Mouse (Mus musculus): ENCODE data around the gene Dcaf8. TPM values are rescaled to one million over a fixed set of nuclear protein-coding genes. Genes with fewer than 3 reads are reported as not detected.

Dcaf8 gene
- polyA plus RNA-seq, 1 experiment from 2014 or later, result 153 TPM

GRCm38 (mm10) chr1:172206141-172206917, 58.4 kb downstream of the Dcaf8 start, which contains the start of gene Pea15a:
TSS of gene Pea15a (minus strand) at chr1:172206804.
- Histone ChIP-seq H3K27me3 (no peaks in the 10 kb centered on the region), H3K4me1 (peaks cover 59% of the 10 kb centered on the region), H3K36me3 (peaks cover 5% of the 10 kb centered on the region), H3K4me2 (peak within 1 kb of the TSS; percentile 82), H3K9ac (peak within 1 kb of the TSS; percentile 90), H3K4me3 (peak within 1 kb of the TSS; percentile 70), H3K27ac (peak within 1 kb of the TSS; percentile 81), H3K9me3 (no peaks in the 10 kb centered on the region)
- ATAC-seq (ENCODE audit: insufficient number of reproducible peaks, insufficient read depth, low FRiP score, low TSS enrichment, low read depth), result peak; percentile 68
- WGBS, result under 1% methylated on average over 38 of the region's 40 CpGs

- 27% methylated on average over 7 of the region's 7 CpGs for WGBS
- Histone ChIP-seq H3K9ac (peak overlapping the region; percentile 90), H3K27me3 (no peaks in the 10 kb centered on the region), H3K36me3 (peaks cover 5% of the 10 kb centered on the region), H3K4me1 (peaks cover 52% of the 10 kb centered on the region), H3K9me3 (no peaks in the 10 kb centered on the region), H3K27ac (peak overlapping the region; percentile 81; the same call in 1 of the 2 replicates), H3K4me2 (peak overlapping the region; percentile 82), H3K4me3 (peak overlapping the region; percentile 70)
- no peak for ATAC-seq (ENCODE audit: insufficient number of reproducible peaks, insufficient read depth, low FRiP score, low TSS enrichment, low read depth)
Observed at GRCm38 (mm10) chr1:172207111-172207584, 59.3 kb downstream of the Dcaf8 start.

GRCm38 (mm10) chr1:172212776-172213175, 64.9 kb downstream of the Dcaf8 start:
- peak overlapping the region; percentile 48; the same call in 1 of the 2 replicates for H3K27ac ChIP-seq
- H3K4me2 ChIP-seq, result no peak overlapping the region
- no peak overlapping the region; the same call in 1 of the 2 replicates for H3K9ac ChIP-seq
- peaks cover 29% of the 10 kb centered on the region for H3K4me1 ChIP-seq
- no peak overlapping the region for H3K4me3 ChIP-seq
- peaks cover 5% of the 10 kb centered on the region; the same call in 1 of the 2 replicates for H3K36me3 ChIP-seq
- WGBS, result 50% methylated on average over 5 of the region's 5 CpGs
- ATAC-seq (ENCODE audit: insufficient number of reproducible peaks, insufficient read depth, low FRiP score, low TSS enrichment, low read depth), result no peak
- H3K27me3 ChIP-seq, result no peaks in the 10 kb centered on the region
- H3K9me3 ChIP-seq, result no peaks in the 10 kb centered on the region

GRCm38 (mm10) chr1:172213771-172214170, 65.9 kb downstream of the Dcaf8 start:
- Histone ChIP-seq H3K9ac (0 out of 2 replicates have a peak overlapping the region, but pooled peaks have one; percentile 16), H3K4me2 (no peak overlapping the region), H3K27ac (peak overlapping the region; percentile 48; the same call in 1 of the 2 replicates), H3K4me3 (no peak overlapping the region), H3K27me3 (no peaks in the 10 kb centered on the region), H3K4me1 (peaks cover 29% of the 10 kb centered on the region), H3K36me3 (peaks cover 5% of the 10 kb centered on the region; the same call in 1 of the 2 replicates), H3K9me3 (no peaks in the 10 kb centered on the region)
- 69% methylated on average over 4 of the region's 4 CpGs for whole genome bisulfite sequencing
- no peak for ATAC-seq (ENCODE audit: insufficient number of reproducible peaks, insufficient read depth, low FRiP score, low TSS enrichment, low read depth)

DNA sequence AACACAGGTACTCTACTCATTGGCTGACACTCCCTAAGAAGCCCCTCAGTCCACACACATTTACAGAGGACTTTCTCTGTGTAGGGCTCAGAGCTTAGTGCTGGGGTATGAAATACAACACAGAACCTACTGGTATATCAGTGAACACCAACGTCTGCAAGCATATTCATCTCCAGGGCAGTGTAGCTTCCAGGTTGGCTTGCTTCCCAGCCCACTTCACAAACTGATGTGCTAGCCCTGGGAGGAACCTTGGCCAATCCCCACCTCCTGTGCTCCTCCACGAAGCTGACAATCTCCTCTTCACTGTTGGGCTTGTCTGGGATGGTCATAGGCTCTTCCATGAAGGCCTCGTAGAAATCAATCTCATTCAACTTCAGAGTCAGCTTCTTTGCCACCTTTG, 66.9 kb downstream of the Dcaf8 start:
- no peak overlapping the region for H3K4me2 ChIP-seq
- no peak overlapping the region for H3K9ac ChIP-seq
- no peaks in the 10 kb centered on the region for H3K9me3 ChIP-seq
- WGBS, result 69% methylated on average over 3 of the region's 3 CpGs
- peaks cover 36% of the 10 kb centered on the region for H3K4me1 ChIP-seq
- ATAC-seq (ENCODE audit: insufficient number of reproducible peaks, insufficient read depth, low FRiP score, low TSS enrichment, low read depth), result no peak
- no peaks in the 10 kb centered on the region for H3K27me3 ChIP-seq
- H3K27ac ChIP-seq, result no peak overlapping the region
- H3K4me3 ChIP-seq, result no peak overlapping the region
- H3K36me3 ChIP-seq, result peaks cover under 1% of the 10 kb centered on the region; the same call in 1 of the 2 replicates

DNA sequence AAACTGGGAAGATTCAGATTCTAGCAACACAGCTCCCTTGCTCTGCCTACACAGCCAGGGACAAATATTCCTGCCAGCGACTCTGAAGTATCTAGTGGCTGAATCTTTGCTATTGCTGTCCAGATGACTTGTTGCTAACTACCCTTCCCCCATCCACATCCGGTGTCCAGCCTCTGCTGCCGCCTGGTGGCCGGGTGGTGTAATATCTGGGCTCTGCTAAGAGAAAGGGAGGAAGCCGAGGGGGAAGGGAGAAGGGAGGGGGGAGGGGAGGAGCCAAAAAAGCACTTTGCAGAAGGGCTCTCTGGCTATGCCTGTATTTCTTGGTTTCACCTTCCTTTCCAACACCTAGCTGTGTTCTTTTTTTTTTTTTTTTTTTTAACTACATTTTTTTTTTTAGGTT, 69.3 kb downstream of the Dcaf8 start:
- Histone ChIP-seq H3K27ac (peak overlapping the region; percentile 71), H3K36me3 (no peaks in the 10 kb centered on the region), H3K4me2 (peak overlapping the region; percentile 44), H3K9me3 (no peaks in the 10 kb centered on the region), H3K4me3 (peak overlapping the region; percentile 20), H3K4me1 (peaks cover 60% of the 10 kb centered on the region), H3K27me3 (no peaks in the 10 kb centered on the region), H3K9ac (peak overlapping the region; percentile 37)
- ATAC-seq (ENCODE audit: insufficient number of reproducible peaks, insufficient read depth, low FRiP score, low TSS enrichment, low read depth), result 0 out of 2 replicates have a peak, but pooled peaks have one; percentile 13
- 2% methylated on average over 5 of the region's 5 CpGs for WGBS

- WGBS, result 56% methylated on average over 15 of the region's 15 CpGs
- no peak overlapping the region for H3K9ac ChIP-seq
- no peaks in the 10 kb centered on the region for H3K9me3 ChIP-seq
- ATAC-seq (ENCODE audit: insufficient number of reproducible peaks, insufficient read depth, low FRiP score, low TSS enrichment, low read depth), result no peak
- H3K4me3 ChIP-seq, result no peak overlapping the region
- no peak overlapping the region for H3K4me2 ChIP-seq
- H3K4me1 ChIP-seq, result peaks cover 56% of the 10 kb centered on the region
- no peak overlapping the region for H3K27ac ChIP-seq
- no peaks in the 10 kb centered on the region for H3K36me3 ChIP-seq
- no peaks in the 10 kb centered on the region for H3K27me3 ChIP-seq
Observed at GRCm38 (mm10) chr1:172218164-172218910, 70.5 kb downstream of the Dcaf8 start.

DNA sequence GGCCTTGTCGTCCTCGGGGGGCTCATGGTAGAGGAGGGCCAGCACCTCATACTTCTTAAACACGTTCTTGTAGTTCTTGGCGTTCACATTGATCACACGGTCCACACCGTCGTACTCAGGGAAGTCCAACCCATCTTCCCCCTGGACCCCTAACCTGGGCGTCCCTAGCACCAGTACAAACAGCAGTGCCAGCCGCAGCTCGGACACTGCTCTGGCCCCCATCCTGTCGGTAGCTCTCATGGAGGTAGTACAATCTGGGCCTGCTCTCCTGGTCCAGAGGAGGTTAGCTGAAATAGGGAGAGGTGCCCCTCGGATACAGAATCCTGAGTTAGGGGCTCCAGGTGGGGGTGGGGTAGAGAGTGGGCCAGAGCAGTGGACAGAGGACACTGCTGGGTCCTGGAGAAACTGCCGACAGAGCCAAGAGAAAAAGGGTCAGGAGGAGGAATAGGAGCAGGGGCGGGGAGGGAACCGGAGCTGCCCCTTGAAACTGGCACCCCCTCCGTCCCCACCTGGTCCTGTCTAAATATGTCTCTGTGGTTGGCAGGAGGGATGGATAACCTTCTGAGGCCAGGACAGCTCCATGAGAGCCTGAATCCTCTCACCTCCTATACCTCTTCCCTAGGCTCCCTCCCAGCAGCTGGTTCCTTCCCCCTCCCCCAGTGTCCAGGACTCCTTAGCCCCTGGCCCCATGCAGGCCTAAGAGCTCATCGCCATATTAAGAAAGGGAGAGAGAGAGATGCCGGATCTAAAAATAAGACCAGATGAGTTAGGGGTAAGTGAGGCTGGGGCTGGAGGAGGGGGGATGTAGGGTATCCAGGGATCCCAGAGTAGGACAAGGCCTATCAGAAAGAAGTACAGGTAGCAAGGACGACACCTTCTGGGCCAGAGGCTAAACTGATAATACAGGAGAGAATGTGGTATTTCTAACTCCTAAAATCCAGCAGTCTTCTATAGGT, 71.8 kb downstream of the Dcaf8 start, which contains the start of gene Casq1:
TSS of gene Casq1 (minus strand) at position 418 of the 956 bp plus-strand sequence.
- Histone ChIP-seq H3K27me3 (no peaks in the 10 kb centered on the region), H3K36me3 (no peaks in the 10 kb centered on the region), H3K9ac (no peak within 1 kb of the TSS), H3K27ac (peak within 1 kb of the TSS; percentile 95), H3K4me3 (no peak within 1 kb of the TSS), H3K4me2 (no peak within 1 kb of the TSS), H3K4me1 (peaks cover 45% of the 10 kb centered on the region), H3K9me3 (no peaks in the 10 kb centered on the region)
- 76% methylated on average over 19 of the region's 19 CpGs for WGBS
- ATAC-seq (ENCODE audit: insufficient number of reproducible peaks, insufficient read depth, low FRiP score, low TSS enrichment, low read depth), result no peak

- Histone ChIP-seq H3K27ac (peak overlapping the region; percentile 95), H3K9ac (no peak overlapping the region), H3K4me1 (peaks cover 42% of the 10 kb centered on the region), H3K27me3 (no peaks in the 10 kb centered on the region), H3K4me3 (no peak overlapping the region), H3K4me2 (no peak overlapping the region), H3K36me3 (no peaks in the 10 kb centered on the region), H3K9me3 (no peaks in the 10 kb centered on the region)
- WGBS, result 43% methylated on average over 10 of the region's 10 CpGs
- ATAC-seq (ENCODE audit: insufficient number of reproducible peaks, insufficient read depth, low FRiP score, low TSS enrichment, low read depth), result no peak
Observed at GRCm38 (mm10) chr1:172220414-172220813, 72.5 kb downstream of the Dcaf8 start.

GRCm38 (mm10) chr1:172221297-172222063, 73.6 kb downstream of the Dcaf8 start:
- peak overlapping the region; percentile 14; the same call in 1 of the 2 replicates for H3K4me2 ChIP-seq
- H3K9me3 ChIP-seq, result no peaks in the 10 kb centered on the region
- ATAC-seq (ENCODE audit: insufficient number of reproducible peaks, insufficient read depth, low FRiP score, low TSS enrichment, low read depth), result peak; percentile 63
- peak overlapping the region; percentile 95 for H3K27ac ChIP-seq
- 28% methylated on average over 11 of the region's 11 CpGs for WGBS
- H3K27me3 ChIP-seq, result no peaks in the 10 kb centered on the region
- H3K4me1 ChIP-seq, result peaks cover 42% of the 10 kb centered on the region
- H3K9ac ChIP-seq, result peak overlapping the region; percentile 22; the same call in 1 of the 2 replicates
- H3K36me3 ChIP-seq, result no peaks in the 10 kb centered on the region
- H3K4me3 ChIP-seq, result no peak overlapping the region

Data from embryonic facial prominence, embryonic 13.5 days (tissue).